Mouse (Mus musculus): ENCODE data around the gene Smad6. TPM values are rescaled to one million over a fixed set of nuclear protein-coding genes. Genes with fewer than 3 reads are reported as not detected.

Gene Smad6
- polyA plus RNA-seq (2012; rRNA removed) = 34.5 and 38.1 TPM in 2 replicates

DNA sequence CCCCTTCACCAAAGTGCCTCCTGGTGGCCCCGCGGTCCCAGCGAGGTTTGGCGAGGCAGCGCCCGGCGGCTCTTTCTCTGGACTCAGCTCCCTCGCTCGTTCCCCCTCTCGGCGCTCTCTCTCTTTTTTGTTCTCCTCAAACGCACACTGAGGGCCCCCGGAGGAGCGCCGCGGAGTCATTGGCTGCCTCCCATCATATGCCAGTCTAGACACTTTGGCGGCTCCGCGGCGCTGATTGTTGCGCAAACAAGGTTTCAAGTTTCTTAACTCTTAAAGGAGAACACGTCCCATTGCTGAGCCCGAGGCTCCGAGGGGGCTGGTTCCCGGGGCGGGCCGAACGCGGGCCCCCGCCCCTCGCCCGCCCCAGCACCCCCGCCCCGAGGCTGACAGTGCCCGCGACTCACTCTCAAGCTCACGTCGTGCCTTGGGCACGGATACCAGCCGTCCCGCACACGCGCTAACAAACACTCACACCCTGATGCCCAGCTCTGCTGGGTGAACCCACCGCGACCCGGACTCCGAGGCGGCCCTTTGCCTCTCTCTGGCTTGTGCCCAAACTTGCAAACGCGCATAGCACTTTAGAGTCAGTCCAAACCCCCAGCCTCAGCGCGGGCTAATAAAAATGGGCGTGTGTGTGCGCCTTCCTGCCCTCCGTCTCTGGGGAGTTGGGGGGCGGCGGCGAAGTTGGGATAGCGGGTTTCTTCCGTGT, at the start of gene Smad6:
Smad6 (minus strand) TSS at position 207 of the 709 bp plus-strand sequence.
- no peak within 1 kb of the TSS for H3K27ac ChIP-seq (ENCODE audit: control insufficient read depth, insufficient read depth, low read depth, low read length)
- H3K36me3 ChIP-seq (ENCODE audit: control insufficient read depth, insufficient read depth, low read length) = no peaks in the 10 kb centered on the region
- peak within 1 kb of the TSS; percentile 78 for H3K4me3 ChIP-seq (ENCODE audit: control insufficient read depth, low read depth, low read length)
- TF ChIP-seq POLR2A (IDR thresholded peaks at IDR 0.05; ENCODE audit: control insufficient read depth, low read depth, low read length) = 0 out of 2 replicates have a peak, but pooled peaks have one; percentile 23
- no peak for TF ChIP-seq CTCF (IDR thresholded peaks at IDR 0.05; ENCODE audit: control insufficient read depth, insufficient read depth, insufficient replicate concordance, low read depth, low read length)
- peaks cover 20% of the 10 kb centered on the region for H3K4me1 ChIP-seq (ENCODE audit: control insufficient read depth, insufficient read depth, low read length)
- H3K27me3 ChIP-seq (ENCODE audit: control insufficient read depth, insufficient read depth, low read length) = no peaks in the 10 kb centered on the region; the same call in 1 of the 2 replicates

- no peaks in the 10 kb centered on the region for H3K36me3 ChIP-seq (ENCODE audit: control insufficient read depth, insufficient read depth, low read length)
- no peak overlapping the region for H3K4me3 ChIP-seq (ENCODE audit: control insufficient read depth, low read depth, low read length)
- TF ChIP-seq POLR2A (IDR thresholded peaks at IDR 0.05; ENCODE audit: control insufficient read depth, low read depth, low read length) = no peak
- no peak for TF ChIP-seq CTCF (IDR thresholded peaks at IDR 0.05; ENCODE audit: control insufficient read depth, insufficient read depth, insufficient replicate concordance, low read depth, low read length)
- H3K27ac ChIP-seq (ENCODE audit: control insufficient read depth, insufficient read depth, low read depth, low read length) = no peak overlapping the region
- no peaks in the 10 kb centered on the region for H3K27me3 ChIP-seq (ENCODE audit: control insufficient read depth, insufficient read depth, low read length)
- no peaks in the 10 kb centered on the region; the same call in 1 of the 2 replicates for H3K4me1 ChIP-seq (ENCODE audit: control insufficient read depth, insufficient read depth, low read length)
Measured at GRCm38 (mm10) chr9:64070674-64071073, 48.8 kb upstream of the Smad6 start.

- no peak overlapping the region for H3K27ac ChIP-seq (ENCODE audit: control insufficient read depth, insufficient read depth, low read depth, low read length)
Measured at GRCm38 (mm10) chr9:64069131-64069530, 47.3 kb upstream of the Smad6 start.

DNA sequence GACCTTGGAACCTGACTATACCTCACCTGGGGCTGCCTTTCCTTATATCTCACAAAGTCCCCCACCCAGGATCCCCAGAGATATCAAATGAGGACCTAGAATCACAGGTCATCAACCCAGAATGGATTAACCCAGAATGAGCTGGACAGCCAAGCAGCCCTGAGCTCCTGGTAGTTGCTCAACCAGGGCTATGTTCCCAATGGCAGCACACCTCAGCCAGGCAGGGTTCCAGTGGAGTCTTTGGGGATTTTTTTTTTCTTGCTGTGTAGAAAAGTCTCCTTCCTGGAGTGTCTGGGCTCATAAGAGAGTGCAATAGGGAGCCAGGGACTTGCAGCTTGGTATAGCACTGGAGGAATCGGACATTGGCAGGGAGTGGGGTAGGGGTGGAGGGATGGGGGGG, 46.7 kb upstream of the Smad6 start:
- Histone ChIP-seq H3K36me3 (ENCODE audit: control insufficient read depth, insufficient read depth, low read length) (no peaks in the 10 kb centered on the region), H3K4me1 (ENCODE audit: control insufficient read depth, insufficient read depth, low read length) (no peaks in the 10 kb centered on the region; the same call in 1 of the 2 replicates), H3K27me3 (ENCODE audit: control insufficient read depth, insufficient read depth, low read length) (no peaks in the 10 kb centered on the region), H3K4me3 (ENCODE audit: control insufficient read depth, low read depth, low read length) (no peak overlapping the region), H3K27ac (ENCODE audit: control insufficient read depth, insufficient read depth, low read depth, low read length) (no peak overlapping the region)
- no peak for TF ChIP-seq POLR2A (IDR thresholded peaks at IDR 0.05; ENCODE audit: control insufficient read depth, low read depth, low read length)
- TF ChIP-seq CTCF (IDR thresholded peaks at IDR 0.05; ENCODE audit: control insufficient read depth, insufficient read depth, insufficient replicate concordance, low read depth, low read length) = no peak

More at GRCm38 (mm10) chr9:64069131-64069530, 47.3 kb upstream of the Smad6 start:
- no peak for TF ChIP-seq POLR2A (IDR thresholded peaks at IDR 0.05; ENCODE audit: control insufficient read depth, low read depth, low read length)
- Histone ChIP-seq H3K27me3 (ENCODE audit: control insufficient read depth, insufficient read depth, low read length) (no peaks in the 10 kb centered on the region), H3K4me1 (ENCODE audit: control insufficient read depth, insufficient read depth, low read length) (no peaks in the 10 kb centered on the region; the same call in 1 of the 2 replicates), H3K4me3 (ENCODE audit: control insufficient read depth, low read depth, low read length) (no peak overlapping the region), H3K36me3 (ENCODE audit: control insufficient read depth, insufficient read depth, low read length) (no peaks in the 10 kb centered on the region)

DNA sequence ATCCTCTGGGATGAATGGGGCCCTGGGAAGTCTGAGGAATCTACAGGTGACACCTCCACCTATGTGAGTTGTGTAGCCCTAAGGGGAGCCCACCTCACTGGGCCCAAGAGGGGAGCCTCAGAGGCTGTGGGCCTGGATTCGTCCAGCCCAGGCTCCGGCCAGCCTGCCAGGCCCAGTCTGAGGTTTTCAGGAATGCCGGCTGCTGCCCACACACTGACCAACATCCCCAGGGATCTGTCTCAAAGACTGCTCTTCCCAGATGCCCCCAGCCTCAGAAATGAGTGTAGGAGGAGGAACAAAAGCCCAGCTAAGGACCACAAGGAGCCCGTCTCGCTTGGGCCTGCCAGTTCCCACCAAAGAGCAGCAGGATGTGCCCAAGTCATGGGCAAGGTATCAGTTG, 45.9 kb upstream of the Smad6 start:
- Histone ChIP-seq H3K27me3 (ENCODE audit: control insufficient read depth, insufficient read depth, low read length) (no peaks in the 10 kb centered on the region), H3K4me1 (ENCODE audit: control insufficient read depth, insufficient read depth, low read length) (no peaks in the 10 kb centered on the region; the same call in 1 of the 2 replicates), H3K36me3 (ENCODE audit: control insufficient read depth, insufficient read depth, low read length) (no peaks in the 10 kb centered on the region), H3K4me3 (ENCODE audit: control insufficient read depth, low read depth, low read length) (no peak overlapping the region), H3K27ac (ENCODE audit: control insufficient read depth, insufficient read depth, low read depth, low read length) (no peak overlapping the region)
- TF ChIP-seq POLR2A (IDR thresholded peaks at IDR 0.05; ENCODE audit: control insufficient read depth, low read depth, low read length) (no peak), CTCF (IDR thresholded peaks at IDR 0.05; ENCODE audit: control insufficient read depth, insufficient read depth, insufficient replicate concordance, low read depth, low read length) (no peak)

DNA sequence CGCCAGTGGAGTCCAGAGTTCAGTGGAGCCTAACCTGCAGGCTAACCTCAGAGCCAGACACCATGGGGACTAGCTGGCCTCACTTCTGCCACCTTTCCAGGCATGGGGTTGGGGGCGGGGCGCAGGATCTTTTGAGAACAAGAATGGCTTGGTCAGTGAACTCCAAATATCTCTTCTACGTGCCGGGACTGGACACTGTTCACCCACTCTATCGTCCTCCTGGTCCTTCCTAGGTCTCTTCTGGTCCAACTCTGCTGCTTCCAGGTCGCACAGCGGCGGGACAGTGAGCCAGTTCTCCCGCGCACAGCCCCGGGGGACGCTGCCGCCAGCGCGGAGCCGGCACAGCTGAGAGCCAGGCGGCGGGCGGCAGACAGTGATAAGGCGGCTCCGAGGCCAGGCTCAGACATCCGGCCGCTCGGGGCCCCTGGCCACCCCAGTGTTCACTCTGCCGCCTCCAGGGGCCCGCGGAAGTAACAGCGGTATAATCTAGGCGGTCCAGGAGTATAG, 38.2 kb upstream of the Smad6 start:
- TF ChIP-seq CTCF (IDR thresholded peaks at IDR 0.05; ENCODE audit: control insufficient read depth, insufficient read depth, insufficient replicate concordance, low read depth, low read length) (no peak), POLR2A (IDR thresholded peaks at IDR 0.05; ENCODE audit: control insufficient read depth, low read depth, low read length) (no peak)
- H3K4me3 ChIP-seq (ENCODE audit: control insufficient read depth, low read depth, low read length) = no peak overlapping the region
- H3K4me1 ChIP-seq (ENCODE audit: control insufficient read depth, insufficient read depth, low read length) = no peaks in the 10 kb centered on the region; the same call in 1 of the 2 replicates
- H3K27ac ChIP-seq (ENCODE audit: control insufficient read depth, insufficient read depth, low read depth, low read length) = no peak overlapping the region
- H3K36me3 ChIP-seq (ENCODE audit: control insufficient read depth, insufficient read depth, low read length) = no peaks in the 10 kb centered on the region
- no peaks in the 10 kb centered on the region for H3K27me3 ChIP-seq (ENCODE audit: control insufficient read depth, insufficient read depth, low read length)

DNA sequence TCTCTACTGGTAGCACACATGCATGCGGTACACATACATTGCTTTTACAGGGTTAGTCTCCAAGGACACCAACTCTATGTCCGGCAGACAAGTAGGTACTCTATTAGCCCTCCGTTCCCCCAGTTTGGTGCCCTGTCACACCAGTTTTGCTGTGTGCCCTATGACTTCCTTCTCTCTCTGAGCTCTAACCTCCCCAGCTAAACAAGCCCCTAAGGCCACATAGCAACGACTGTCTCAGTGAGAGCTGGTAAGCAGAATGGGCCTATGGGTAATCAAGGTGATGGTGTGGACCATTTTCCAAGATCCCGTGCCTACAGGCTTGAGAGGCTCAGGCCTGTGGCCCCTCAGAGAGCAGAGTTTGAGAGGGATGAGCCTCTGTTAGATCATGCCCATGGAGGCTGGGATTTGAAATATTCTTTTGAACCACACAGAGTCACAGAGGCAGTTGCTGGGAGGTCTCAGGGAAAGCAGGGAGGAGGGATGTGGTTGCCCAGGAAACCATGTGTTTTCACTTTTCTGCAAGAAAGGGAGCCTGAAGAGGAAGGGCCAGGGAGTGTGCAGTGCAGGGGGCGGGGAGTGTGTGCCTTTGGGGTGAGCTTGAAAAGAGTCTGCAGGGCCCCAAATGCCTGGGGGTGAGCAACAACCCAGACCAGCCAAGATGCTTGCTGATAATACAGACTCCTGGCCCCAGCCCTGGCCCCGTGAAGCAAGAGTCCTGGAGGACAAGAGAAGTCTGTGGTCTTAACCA, 36.2 kb upstream of the Smad6 start:
- Histone ChIP-seq H3K36me3 (ENCODE audit: control insufficient read depth, insufficient read depth, low read length) (no peaks in the 10 kb centered on the region), H3K27ac (ENCODE audit: control insufficient read depth, insufficient read depth, low read depth, low read length) (no peak overlapping the region), H3K27me3 (ENCODE audit: control insufficient read depth, insufficient read depth, low read length) (no peaks in the 10 kb centered on the region), H3K4me1 (ENCODE audit: control insufficient read depth, insufficient read depth, low read length) (no peaks in the 10 kb centered on the region; the same call in 1 of the 2 replicates), H3K4me3 (ENCODE audit: control insufficient read depth, low read depth, low read length) (no peak overlapping the region)
- TF ChIP-seq CTCF (IDR thresholded peaks at IDR 0.05; ENCODE audit: control insufficient read depth, insufficient read depth, insufficient replicate concordance, low read depth, low read length) (no peak), POLR2A (IDR thresholded peaks at IDR 0.05; ENCODE audit: control insufficient read depth, low read depth, low read length) (no peak)

All from testis, adult 2 months (tissue).